Mouse (Mus musculus): Measurements from ENCODE around the gene Igfbp5. TPM values are rescaled to one million over a fixed set of nuclear protein-coding genes. Genes with fewer than 3 reads are reported as not detected.
A peak's percentile ranks its signal among the peaks of the same experiment; 100 is the strongest.

The Igfbp5 gene
- polyA plus RNA-seq, 1 experiment, result 273 TPM

- TF ChIP-seq CTCF (conservative IDR thresholded peaks at IDR 0.05; ENCODE audit: insufficient read depth, insufficient read length, low read depth, low read length), result no peak
- no peak for TF ChIP-seq POLR2A (IDR thresholded peaks at IDR 0.05; ENCODE audit: low read depth, low read length)
- peak; percentile 22 for DNase-seq
- no peaks in the 10 kb centered on the region; the same call in 1 of the 2 replicates for H3K36me3 ChIP-seq (ENCODE audit: control insufficient read depth, insufficient read depth, low read length)
- no peaks in the 10 kb centered on the region for H3K4me1 ChIP-seq (ENCODE audit: control insufficient read depth, insufficient read depth, low read length)
- H3K27ac ChIP-seq (ENCODE audit: insufficient read depth, low read depth, low read length), result no peak overlapping the region
- 67% methylated on average over 19 of the region's 19 CpGs for WGBS
- no peak overlapping the region for H3K4me3 ChIP-seq (ENCODE audit: insufficient read depth, low read depth, low read length)
- no peaks in the 10 kb centered on the region for H3K27me3 ChIP-seq (replicated peaks; ENCODE audit: control insufficient read depth, insufficient read depth, low read length)
Measured at GRCm38 (mm10) chr1:72856209-72856909, 18.3 kb downstream of the Igfbp5 start.

DNA sequence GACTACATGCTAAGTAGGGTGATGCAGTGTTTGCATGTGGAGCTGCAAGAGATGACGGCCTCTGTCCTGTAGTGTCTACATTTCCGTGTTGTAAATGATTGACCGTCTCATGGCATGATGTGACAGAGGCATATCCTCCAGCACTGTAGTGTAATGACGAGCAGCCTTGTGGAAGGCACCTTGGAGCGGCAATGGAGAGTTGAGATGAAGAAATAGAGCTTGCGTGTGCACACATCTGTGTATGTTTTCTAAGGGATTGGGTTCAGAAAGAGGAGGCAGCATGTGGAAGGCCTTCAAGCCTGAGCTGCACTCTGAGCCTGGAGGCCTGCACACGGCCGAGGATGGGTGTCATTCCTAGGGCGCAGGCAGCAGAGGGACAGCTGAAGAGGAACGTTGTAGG, 19.0 kb downstream of the Igfbp5 start:
- DNase-seq, result no peak
- no peaks in the 10 kb centered on the region for H3K27me3 ChIP-seq (replicated peaks; ENCODE audit: control insufficient read depth, insufficient read depth, low read length)
- H3K4me1 ChIP-seq (ENCODE audit: control insufficient read depth, insufficient read depth, low read length), result no peaks in the 10 kb centered on the region
- TF ChIP-seq CTCF (conservative IDR thresholded peaks at IDR 0.05; ENCODE audit: insufficient read depth, insufficient read length, low read depth, low read length), result no peak
- TF ChIP-seq POLR2A (IDR thresholded peaks at IDR 0.05; ENCODE audit: low read depth, low read length), result no peak
- 74% methylated on average over 10 of the region's 10 CpGs for WGBS
- no peak overlapping the region for H3K4me3 ChIP-seq (ENCODE audit: insufficient read depth, low read depth, low read length)
- no peaks in the 10 kb centered on the region; the same call in 1 of the 2 replicates for H3K36me3 ChIP-seq (ENCODE audit: control insufficient read depth, insufficient read depth, low read length)
- no peak overlapping the region for H3K27ac ChIP-seq (ENCODE audit: insufficient read depth, low read depth, low read length)

GRCm38 (mm10) chr1:72854337-72855237, 20.1 kb downstream of the Igfbp5 start:
- DNase-seq, result peak; percentile 60

DNA sequence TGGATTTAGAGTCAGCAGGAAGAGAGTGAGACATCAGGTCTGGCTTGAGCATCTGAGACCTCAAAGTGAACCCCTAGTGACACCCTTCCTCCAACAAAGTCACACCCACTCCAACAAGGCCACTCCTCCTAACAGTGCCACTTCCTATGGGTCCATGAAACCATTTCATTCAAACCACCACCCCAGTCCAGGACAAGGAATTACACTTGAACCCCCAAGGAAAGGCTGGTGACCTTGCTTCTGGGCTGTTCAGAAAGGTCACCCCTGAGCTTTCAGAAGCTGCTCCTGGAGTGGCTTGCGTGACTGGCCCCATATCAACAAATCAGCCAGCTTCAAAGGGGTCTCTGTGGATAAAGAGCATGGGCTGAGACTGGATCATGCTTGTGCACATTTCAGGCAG, 20.9 kb downstream of the Igfbp5 start:
- no peak for DNase-seq
- 92% methylated on average over 1 of the region's 1 CpGs for WGBS
- no peaks in the 10 kb centered on the region for H3K4me1 ChIP-seq (ENCODE audit: control insufficient read depth, insufficient read depth, low read length)
- no peaks in the 10 kb centered on the region for H3K27me3 ChIP-seq (replicated peaks; ENCODE audit: control insufficient read depth, insufficient read depth, low read length)
- H3K4me3 ChIP-seq (ENCODE audit: insufficient read depth, low read depth, low read length), result no peak overlapping the region
- H3K36me3 ChIP-seq (ENCODE audit: control insufficient read depth, insufficient read depth, low read length), result no peaks in the 10 kb centered on the region
- TF ChIP-seq POLR2A (IDR thresholded peaks at IDR 0.05; ENCODE audit: low read depth, low read length) (no peak), CTCF (conservative IDR thresholded peaks at IDR 0.05; ENCODE audit: insufficient read depth, insufficient read length, low read depth, low read length) (no peak)
- H3K27ac ChIP-seq (ENCODE audit: insufficient read depth, low read depth, low read length), result no peak overlapping the region

More at GRCm38 (mm10) chr1:72854337-72855237, 20.1 kb downstream of the Igfbp5 start:
- H3K27ac ChIP-seq (ENCODE audit: insufficient read depth, low read depth, low read length), result no peak overlapping the region
- no peaks in the 10 kb centered on the region for H3K4me1 ChIP-seq (ENCODE audit: control insufficient read depth, insufficient read depth, low read length)
- no peaks in the 10 kb centered on the region for H3K27me3 ChIP-seq (replicated peaks; ENCODE audit: control insufficient read depth, insufficient read depth, low read length)
- H3K36me3 ChIP-seq (ENCODE audit: control insufficient read depth, insufficient read depth, low read length), result no peaks in the 10 kb centered on the region; the same call in 1 of the 2 replicates
- WGBS, result 55% methylated on average over 10 of the region's 10 CpGs
- TF ChIP-seq CTCF (conservative IDR thresholded peaks at IDR 0.05; ENCODE audit: insufficient read depth, insufficient read length, low read depth, low read length) (peak; percentile 97), POLR2A (IDR thresholded peaks at IDR 0.05; ENCODE audit: low read depth, low read length) (no peak)
- H3K4me3 ChIP-seq (ENCODE audit: insufficient read depth, low read depth, low read length), result no peak overlapping the region

DNA sequence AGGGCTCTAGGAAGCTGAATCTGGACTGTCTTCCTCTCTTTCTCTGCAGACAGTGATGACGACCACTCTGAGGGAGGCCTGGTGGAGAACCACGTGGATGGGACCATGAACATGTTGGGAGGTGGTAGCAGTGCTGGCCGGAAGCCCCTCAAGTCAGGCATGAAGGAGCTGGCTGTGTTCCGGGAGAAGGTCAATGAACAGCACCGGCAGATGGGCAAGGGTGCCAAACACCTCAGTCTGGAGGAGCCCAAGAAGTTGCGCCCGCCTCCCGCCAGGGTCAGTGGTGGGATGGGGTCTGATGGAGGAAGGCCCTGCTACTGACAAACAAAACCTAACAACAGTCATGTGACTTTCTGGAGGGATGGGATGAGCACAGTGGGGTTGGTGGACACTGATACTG, 25.6 kb downstream of the Igfbp5 start:
- no peaks in the 10 kb centered on the region for H3K36me3 ChIP-seq (ENCODE audit: control insufficient read depth, insufficient read depth, low read length)
- WGBS, result 83% methylated on average over 8 of the region's 8 CpGs
- no peak overlapping the region for H3K27ac ChIP-seq (ENCODE audit: insufficient read depth, low read depth, low read length)

GRCm38 (mm10) chr1:72847849-72848380, 26.8 kb downstream of the Igfbp5 start:
- H3K27ac ChIP-seq (ENCODE audit: insufficient read depth, low read depth, low read length), result no peak overlapping the region
- H3K36me3 ChIP-seq (ENCODE audit: control insufficient read depth, insufficient read depth, low read length), result no peaks in the 10 kb centered on the region
- H3K27me3 ChIP-seq (replicated peaks; ENCODE audit: control insufficient read depth, insufficient read depth, low read length), result no peaks in the 10 kb centered on the region
- no peak overlapping the region for H3K4me3 ChIP-seq (ENCODE audit: insufficient read depth, low read depth, low read length)
- 89% methylated on average over 4 of the region's 4 CpGs for WGBS
- TF ChIP-seq POLR2A (IDR thresholded peaks at IDR 0.05; ENCODE audit: low read depth, low read length) (no peak), CTCF (conservative IDR thresholded peaks at IDR 0.05; ENCODE audit: insufficient read depth, insufficient read length, low read depth, low read length) (no peak)
- no peaks in the 10 kb centered on the region for H3K4me1 ChIP-seq (ENCODE audit: control insufficient read depth, insufficient read depth, low read length)
- no peak for DNase-seq

More for the DNA sequence above, 25.6 kb downstream of the Igfbp5 start:
- H3K4me3 ChIP-seq (ENCODE audit: insufficient read depth, low read depth, low read length), result no peak overlapping the region
- H3K27me3 ChIP-seq (replicated peaks; ENCODE audit: control insufficient read depth, insufficient read depth, low read length), result no peaks in the 10 kb centered on the region
- no peak for DNase-seq
- no peaks in the 10 kb centered on the region for H3K4me1 ChIP-seq (ENCODE audit: control insufficient read depth, insufficient read depth, low read length)
- TF ChIP-seq POLR2A (IDR thresholded peaks at IDR 0.05; ENCODE audit: low read depth, low read length), result no peak
- no peak for TF ChIP-seq CTCF (conservative IDR thresholded peaks at IDR 0.05; ENCODE audit: insufficient read depth, insufficient read length, low read depth, low read length)

- no peak overlapping the region for H3K4me3 ChIP-seq (ENCODE audit: insufficient read depth, low read depth, low read length)
- H3K36me3 ChIP-seq (ENCODE audit: control insufficient read depth, insufficient read depth, low read length), result no peaks in the 10 kb centered on the region
- no peaks in the 10 kb centered on the region for H3K4me1 ChIP-seq (ENCODE audit: control insufficient read depth, insufficient read depth, low read length)
- H3K27me3 ChIP-seq (replicated peaks; ENCODE audit: control insufficient read depth, insufficient read depth, low read length), result no peaks in the 10 kb centered on the region
- TF ChIP-seq CTCF (conservative IDR thresholded peaks at IDR 0.05; ENCODE audit: insufficient read depth, insufficient read length, low read depth, low read length) (no peak), POLR2A (IDR thresholded peaks at IDR 0.05; ENCODE audit: low read depth, low read length) (no peak)
- DNase-seq, result no peak
- 92% methylated on average over 6 of the region's 6 CpGs for WGBS
- H3K27ac ChIP-seq (ENCODE audit: insufficient read depth, low read depth, low read length), result no peak overlapping the region
Measured at GRCm38 (mm10) chr1:72844675-72845074, 30.0 kb downstream of the Igfbp5 start.
